Mouse (Mus musculus) ES-E14 (cell line): ENCODE results near the gene Azin2.

Experiments used
- HCFC1 ChIP-seq: IDR thresholded peaks from 2 replicates; pipeline ENCODE4 v1.6.1; 2012; ENCODE audit warnings: low read length, inconsistent platforms, borderline replicate concordance; ENCODE audit not compliant: insufficient read depth
- ZC3H11A ChIP-seq: IDR thresholded peaks from 2 replicates; pipeline ENCODE4 v1.6.1; 2012; ENCODE audit warnings: low read depth, mild to moderate bottlenecking, inconsistent platforms, low read length, borderline replicate concordance
- ZNF384 ChIP-seq: IDR thresholded peaks from 2 replicates; pipeline ENCODE4 v1.6.1; 2012; ENCODE audit warnings: low read depth, low read length, inconsistent platforms

DNA sequence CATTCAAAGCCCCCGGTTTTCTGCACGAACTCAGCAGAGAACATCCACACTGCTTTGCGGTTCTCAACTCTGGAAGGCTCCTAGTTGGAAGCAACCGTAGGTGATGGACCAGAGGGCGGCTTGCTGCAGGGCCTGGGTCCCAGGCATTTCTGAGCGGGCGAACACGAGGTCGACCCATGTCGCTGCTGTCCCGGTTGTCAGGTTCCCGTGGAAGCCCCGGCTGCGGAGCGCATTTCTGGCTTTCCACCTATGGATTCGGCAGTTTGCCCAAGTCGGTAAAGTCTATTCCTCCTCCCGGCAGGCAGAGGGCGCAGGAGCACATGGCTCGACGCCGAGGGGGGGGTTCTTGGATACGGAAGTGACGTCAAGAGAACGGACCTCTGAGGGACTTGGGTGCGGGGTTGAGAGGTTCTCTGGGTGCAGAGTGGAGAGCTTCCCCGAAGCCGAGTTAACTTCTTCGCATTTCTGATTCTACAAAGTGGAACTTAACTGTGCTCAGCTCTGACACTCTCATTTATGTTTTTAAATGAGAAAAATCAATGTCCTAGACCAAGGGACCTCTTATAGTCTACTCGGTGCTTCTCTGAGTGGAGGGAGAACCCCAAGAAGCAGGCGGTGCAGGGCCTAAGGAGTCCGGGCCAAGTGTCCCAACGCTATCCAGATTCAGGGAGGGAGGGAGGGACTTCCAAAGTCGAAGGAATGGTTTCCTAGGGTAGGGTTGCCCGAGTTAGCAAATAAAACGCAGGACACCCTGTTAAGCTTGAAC, 37.2 kb downstream of the Azin2 start:
- TF ChIP-seq HCFC1: peak; percentile 65; the same call in 1 of the 2 replicates
- no peak for TF ChIP-seq ZNF384
- no peak for TF ChIP-seq ZC3H11A
